In the genomic region with DNA sequence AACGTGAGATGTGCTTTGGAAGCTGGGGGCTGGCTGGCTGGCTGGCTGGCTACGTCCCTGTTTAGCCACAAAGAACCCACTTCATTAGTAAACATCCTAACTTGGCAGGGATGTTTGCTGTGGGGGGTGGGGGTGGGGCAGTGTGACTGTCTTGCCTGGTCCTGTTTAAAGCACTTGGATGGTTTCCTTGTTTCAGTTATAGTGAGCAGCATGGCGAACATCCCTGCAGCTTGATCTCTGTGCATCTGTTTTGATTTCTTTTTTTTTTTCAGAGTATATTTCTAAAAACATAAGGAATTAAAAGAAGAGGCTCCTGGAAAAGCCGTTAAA, we compare ENCODE assay signal across 11 mouse cellular contexts. TPM values are rescaled to one million over a fixed set of nuclear protein-coding genes. Genes with fewer than 3 reads are reported as not detected.
A peak's percentile ranks its signal among the peaks of the same experiment; 100 is the strongest.
DNase-seq lines count a peak whose midpoint lies in the region; ATAC-seq and TF ChIP-seq lines count a peak whose summit lies in the region.
"Had no signal": no experiment of that assay in that cellular context is flagged by ENCODE, and none has a peak within 500 bp of the region (broad histone marks: within the 10 kb centered on the region; RNA-seq: fewer than 3 reads in every experiment).

No protein-coding gene starts in this region.

- no peak overlapping the region for H3K9ac ChIP-seq in hindbrain, embryonic 14.5 days
- H3K9ac ChIP-seq in neural tube, embryonic 13.5 days = no peak overlapping the region
- H3K9ac ChIP-seq in embryonic facial prominence, embryonic 15.5 days = no peak overlapping the region
- H3K9ac ChIP-seq: limb, embryonic 13.5 days had no signal

- TF ChIP-seq POLR2A in small intestine, adult 2 months (IDR thresholded peaks at IDR 0.05; ENCODE audit: low read depth, low read length) = no peak

- 54% methylated on average over 4 of the region's 4 CpGs for WGBS in hindbrain, embryonic 14.5 days
- WGBS in hindbrain, embryonic 10.5 days = 62% methylated on average over 4 of the region's 4 CpGs
- WGBS in neural tube, embryonic 13.5 days = 55% methylated on average over 4 of the region's 4 CpGs
- 18% methylated on average over 4 of the region's 4 CpGs for WGBS in embryonic facial prominence, embryonic 15.5 days
- WGBS in small intestine, adult 2 months = 52% methylated on average over 4 of the region's 4 CpGs

- H3K27ac ChIP-seq in hindbrain, embryonic 14.5 days = peak overlapping the region; percentile 16; the same call in 1 of the 2 replicates
- H3K27ac ChIP-seq in hindbrain, embryonic 10.5 days = no peak overlapping the region
- no peak overlapping the region for H3K27ac ChIP-seq in neural tube, embryonic 13.5 days (replicated peaks)
- peak overlapping the region; percentile 39; the same call in 1 of the 2 replicates for H3K27ac ChIP-seq in embryonic facial prominence, embryonic 15.5 days (replicated peaks)
- peak overlapping the region; percentile 80 for H3K27ac ChIP-seq in small intestine, adult 2 months (ENCODE audit: insufficient read depth, low read depth, low read length)
- H3K27ac ChIP-seq: limb, embryonic 13.5 days had no signal

- H3K4me3 ChIP-seq in hindbrain, embryonic 14.5 days (replicated peaks; ENCODE audit: low read length) = no peak overlapping the region
- H3K4me3 ChIP-seq in hindbrain, embryonic 10.5 days = no peak overlapping the region
- no peak overlapping the region for H3K4me3 ChIP-seq in neural tube, embryonic 13.5 days
- no peak overlapping the region for H3K4me3 ChIP-seq in embryonic facial prominence, embryonic 15.5 days (replicated peaks)
- H3K4me3 ChIP-seq in small intestine, adult 2 months (ENCODE audit: low read depth, low read length) = no peak overlapping the region
- H3K4me3 ChIP-seq: limb, embryonic 13.5 days had no signal

- H3K36me3 ChIP-seq in hindbrain, embryonic 14.5 days (replicated peaks; ENCODE audit: control insufficient read depth, insufficient read depth) = no peaks in the 10 kb centered on the region
- H3K36me3 ChIP-seq in hindbrain, embryonic 10.5 days = no peaks in the 10 kb centered on the region
- no peaks in the 10 kb centered on the region for H3K36me3 ChIP-seq in neural tube, embryonic 13.5 days
- no peaks in the 10 kb centered on the region for H3K36me3 ChIP-seq in embryonic facial prominence, embryonic 15.5 days
- H3K36me3 ChIP-seq in small intestine, adult 2 months (ENCODE audit: control insufficient read depth, insufficient read depth, low read length) = no peaks in the 10 kb centered on the region
- H3K36me3 ChIP-seq: limb, embryonic 13.5 days had no signal

- DNase-seq in hindbrain, embryonic 14.5 days (ENCODE audit: low spot score) = no peak
- no peak for DNase-seq in hindbrain, embryonic 10.5 days (ENCODE audit: low spot score)
- no peak for DNase-seq in neural tube, embryonic 10.5 days (ENCODE audit: extremely low spot score, low spot score)
- no peak for DNase-seq in urinary bladder, postnatal 10 days (ENCODE audit: low spot score)
- DNase-seq: adrenal gland, adult 8-10 months; cerebellum, adult 11 months; heart, postnatal 4 days had no signal

- H3K9me3 ChIP-seq in hindbrain, embryonic 14.5 days (ENCODE audit: control insufficient read depth, low read length) = no peaks in the 10 kb centered on the region
- H3K9me3 ChIP-seq in hindbrain, embryonic 10.5 days = no peaks in the 10 kb centered on the region
- H3K9me3 ChIP-seq in neural tube, embryonic 13.5 days = no peaks in the 10 kb centered on the region
- H3K9me3 ChIP-seq in embryonic facial prominence, embryonic 15.5 days (replicated peaks) = no peaks in the 10 kb centered on the region
- H3K9me3 ChIP-seq: limb, embryonic 13.5 days had no signal

- H3K4me1 ChIP-seq in hindbrain, embryonic 14.5 days (replicated peaks; ENCODE audit: control insufficient read depth, insufficient read depth, low read length) = peaks cover 11% of the 10 kb centered on the region
- peaks cover 15% of the 10 kb centered on the region; the same call in 1 of the 2 replicates for H3K4me1 ChIP-seq in hindbrain, embryonic 10.5 days (replicated peaks)
- H3K4me1 ChIP-seq in neural tube, embryonic 13.5 days (replicated peaks) = peaks cover 17% of the 10 kb centered on the region
- peaks cover 22% of the 10 kb centered on the region for H3K4me1 ChIP-seq in embryonic facial prominence, embryonic 15.5 days
- peaks cover 4% of the 10 kb centered on the region; the same call in 1 of the 2 replicates for H3K4me1 ChIP-seq in small intestine, adult 2 months (ENCODE audit: control insufficient read depth, insufficient read depth, insufficient read length, low read length)
- H3K4me1 ChIP-seq: limb, embryonic 13.5 days had no signal

- 0 out of 2 replicates have a peak, but pooled peaks have one; percentile 27 for ATAC-seq in hindbrain, embryonic 14.5 days (ENCODE audit: low FRiP score)
- peak; percentile 63; the same call in 1 of the 2 replicates for ATAC-seq in neural tube, embryonic 13.5 days (ENCODE audit: low read depth)
- ATAC-seq in embryonic facial prominence, embryonic 15.5 days (ENCODE audit: insufficient number of reproducible peaks, low FRiP score, low TSS enrichment, low read depth) = 0 out of 2 replicates have a peak, but pooled peaks have one; percentile 39

- no peaks in the 10 kb centered on the region for H3K27me3 ChIP-seq in hindbrain, embryonic 14.5 days (ENCODE audit: control insufficient read depth, insufficient read depth, low read length)
- peaks cover 24% of the 10 kb centered on the region for H3K27me3 ChIP-seq in hindbrain, embryonic 10.5 days (ENCODE audit: insufficient read depth, poor library complexity, severe bottlenecking)
- no peaks in the 10 kb centered on the region for H3K27me3 ChIP-seq in neural tube, embryonic 13.5 days
- H3K27me3 ChIP-seq in embryonic facial prominence, embryonic 15.5 days = no peaks in the 10 kb centered on the region
- H3K27me3 ChIP-seq in small intestine, adult 2 months (ENCODE audit: control insufficient read depth, insufficient read depth, low read length) = no peaks in the 10 kb centered on the region
- H3K27me3 ChIP-seq: limb, embryonic 13.5 days had no signal

- TF ChIP-seq CTCF in small intestine, adult 2 months (IDR thresholded peaks at IDR 0.05; ENCODE audit: extremely low read depth, insufficient read length, insufficient replicate concordance, low read depth, low read length) = no peak

- no peak overlapping the region for H3K4me2 ChIP-seq in hindbrain, embryonic 14.5 days (replicated peaks)
- no peak overlapping the region for H3K4me2 ChIP-seq in neural tube, embryonic 13.5 days
- H3K4me2 ChIP-seq in embryonic facial prominence, embryonic 15.5 days (replicated peaks) = no peak overlapping the region; the same call in 1 of the 2 replicates
- H3K4me2 ChIP-seq: limb, embryonic 13.5 days had no signal

RNA-seq across cellular contexts. Expression of gene Nav2, which starts 0.8 kb away (rescaled TPM):
- 19.5 and 28.2 TPM in 2 replicates for polyA plus RNA-seq in hindbrain, embryonic 14.5 days (2014; fragmentation: Nextera tagmentation; extraction: Ambion mirVana)
- 19.1 and 25.6 TPM in 2 replicates for polyA plus RNA-seq in hindbrain, embryonic 10.5 days (2016; fragmentation: Nextera tagmentation; extraction: Ambion mirVana)
- polyA plus RNA-seq in neural tube, embryonic 13.5 days (2015; fragmentation: Nextera tagmentation; extraction: Ambion mirVana) = 19.6 and 19.9 TPM in 2 replicates
- 22.1 and 23.4 TPM in 2 replicates for polyA plus RNA-seq in embryonic facial prominence, embryonic 15.5 days (2015; fragmentation: Nextera tagmentation; extraction: Ambion mirVana)
- polyA plus RNA-seq in small intestine, adult 2 months (2012; rRNA removed) = 6.4 and 8.5 TPM in 2 replicates

RNA-seq across cellular contexts. Expression of gene E2f8, which starts 27.9 kb away (rescaled TPM):
- polyA plus RNA-seq in hindbrain, embryonic 14.5 days (2014; fragmentation: Nextera tagmentation; extraction: Ambion mirVana) = 2.4 and 2.7 TPM in 2 replicates
- polyA plus RNA-seq in hindbrain, embryonic 10.5 days (2016; fragmentation: Nextera tagmentation; extraction: Ambion mirVana) = 15.7 and 17.4 TPM in 2 replicates
- 4.1 and 4.9 TPM in 2 replicates for polyA plus RNA-seq in neural tube, embryonic 13.5 days (2015; fragmentation: Nextera tagmentation; extraction: Ambion mirVana)
- polyA plus RNA-seq in embryonic facial prominence, embryonic 15.5 days (2015; fragmentation: Nextera tagmentation; extraction: Ambion mirVana) = 18.8 and 20.5 TPM in 2 replicates
- polyA plus RNA-seq in small intestine, adult 2 months (2012; rRNA removed) = 2.4 and 4.8 TPM in 2 replicates

Comparison
In these comparisons a context has a peak if more than half of its experiments do, and no peak if none do; other contexts are left out.
1. H3K27ac ChIP-seq: peak in hindbrain, embryonic 14.5 days (single experiment), embryonic facial prominence, embryonic 15.5 days (single experiment) and small intestine, adult 2 months (single experiment); none in hindbrain, embryonic 10.5 days (single experiment) and neural tube, embryonic 13.5 days (single experiment).
2. Peak in every context shown above with its lines, with median percentiles within 50 percentile points of each other: ATAC-seq.